20 mouse cellular contexts compared by ENCODE assay signal in the genomic region with DNA sequence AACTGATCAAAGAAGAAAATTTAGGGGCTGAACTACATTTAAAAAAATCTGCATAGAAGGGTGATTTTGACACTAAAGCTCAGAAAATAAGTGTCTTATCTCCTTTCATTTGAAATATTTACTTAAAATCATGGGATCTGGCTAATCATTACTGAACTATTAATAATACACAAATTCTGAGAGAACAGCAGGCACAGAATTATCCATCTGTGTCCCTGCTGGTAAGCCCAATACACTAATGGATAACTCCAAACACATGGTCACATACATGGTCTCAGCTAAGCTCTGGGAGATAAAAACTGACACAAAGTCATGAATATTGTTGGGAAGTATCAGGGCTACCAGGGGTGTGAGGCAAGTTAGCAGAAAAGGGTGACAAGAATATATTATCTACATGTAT.
"Had no signal": no experiment of that assay in that cellular context is flagged by ENCODE, and none has a peak within 500 bp of the region (broad histone marks: within the 10 kb centered on the region; RNA-seq: fewer than 3 reads in every experiment).

No protein-coding gene starts in this region.

- H3K4me3 ChIP-seq: gastrocnemius, adult 2 months; heart, embryonic 10.5 days; heart, embryonic 12.5 days; hindbrain, embryonic 10.5 days; hindbrain, embryonic 12.5 days; intestine, embryonic 15.5 days; limb, embryonic 13.5 days; limb, embryonic 15.5 days; liver, embryonic 12.5 days had no signal

- H3K27ac ChIP-seq: gastrocnemius, adult 2 months; heart, embryonic 10.5 days; hindbrain, embryonic 10.5 days; hindbrain, embryonic 12.5 days; hindbrain, embryonic 14.5 days; intestine, embryonic 15.5 days; limb, embryonic 13.5 days; limb, embryonic 15.5 days; liver, embryonic 12.5 days; liver, embryonic 14.5 days had no signal

- DNase-seq: gastrocnemius, adult 2 months; gastrocnemius, postnatal 10 days; gastrocnemius, postnatal 25 days; heart, adult 18-20 months; heart, postnatal 10 days; heart, postnatal 4 days; kidney, adult 18-20 months; kidney, postnatal 10 days; kidney, postnatal 4 days; left cerebral cortex, postnatal 4 days had no signal
